Mouse (Mus musculus): ENCODE data around the gene a.

DNA sequence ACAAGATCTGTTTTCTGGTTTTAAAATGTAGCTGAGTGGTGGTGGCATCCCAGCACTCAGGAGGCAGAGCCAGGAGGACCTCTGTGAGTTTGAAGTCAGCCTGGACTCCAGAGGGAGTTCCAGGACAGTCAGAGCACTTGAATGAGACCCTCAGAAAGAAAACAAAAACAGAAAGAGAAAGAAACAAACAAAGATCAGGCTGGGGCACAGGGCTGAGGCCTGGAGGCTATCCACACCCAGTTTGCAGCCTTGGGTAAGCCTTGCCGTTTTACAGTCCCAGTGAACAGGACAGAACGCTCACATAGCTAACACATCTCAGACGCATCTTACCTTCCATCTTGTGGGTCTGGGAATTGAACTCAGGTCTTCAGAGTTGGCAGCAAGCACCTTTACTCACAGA, 155.7 kb downstream of the a start:
- TF ChIP-seq CTCF (IDR thresholded peaks at IDR 0.05; ENCODE audit: insufficient read depth, low read length) (no peak), POLR2A (IDR thresholded peaks at IDR 0.05; ENCODE audit: borderline replicate concordance, extremely low read depth, low read depth, low read length) (no peak)
